Mouse (Mus musculus) gastrocnemius, adult 18-20 months (tissue): ENCODE data around the gene Vmn1r39. TPM values are rescaled to one million over a fixed set of nuclear protein-coding genes. Genes with fewer than 3 reads are reported as not detected.
A peak's percentile ranks its signal among the peaks of the same experiment; 100 is the strongest.
"Not testable (repeated sequence)": the region's sequence is repeated elsewhere in the genome, so short reads cannot be mapped to it uniquely, and the experiment has no call there.

Experiments
- DNase-seq: peaks from one replicate; pipeline ENCODE4 v3.0.0; 2021; ENCODE audit warnings: low spot score
- long read RNA-seq, 2 experiments: library from polyadenylated mRNA; stranded (forward); transcript quantifications; one replicate each; pipeline ENCODE4 v2.0.0; 2021
- total RNA-seq, 2 experiments: library from RNA; stranded (reverse); gene quantifications; 2 replicates each; pipeline ENCODE4 v1.2.3; 2021

Vmn1r39 gene
- not detected for total RNA-seq
- long read RNA-seq, experiment 1 = 0 reads
- long read RNA-seq, experiment 2 = 0 reads

DNA sequence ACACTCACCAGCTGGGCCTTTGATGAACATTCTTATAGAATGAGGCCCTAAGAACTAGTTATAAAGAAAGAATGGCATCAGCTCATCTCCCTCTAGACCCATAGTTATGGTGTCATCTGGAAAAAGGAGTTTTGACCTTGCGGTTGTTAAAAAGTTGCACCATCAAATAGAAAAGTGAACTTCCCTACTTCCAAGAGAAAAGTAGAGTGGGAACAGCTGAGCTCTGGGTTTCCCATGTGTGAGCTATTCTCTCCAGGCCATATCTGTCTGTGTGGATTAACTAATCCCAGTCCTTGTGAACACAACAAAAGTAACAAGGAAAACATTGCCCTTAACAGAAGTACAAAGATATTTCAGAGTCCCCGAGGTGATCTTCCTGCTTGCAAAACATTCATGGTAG lies at the start of gene Vmn1r39:
Gene Vmn1r39, minus strand, starts transcription at position 101 of the 400 bp plus-strand sequence.
- no peak for DNase-seq

DNA sequence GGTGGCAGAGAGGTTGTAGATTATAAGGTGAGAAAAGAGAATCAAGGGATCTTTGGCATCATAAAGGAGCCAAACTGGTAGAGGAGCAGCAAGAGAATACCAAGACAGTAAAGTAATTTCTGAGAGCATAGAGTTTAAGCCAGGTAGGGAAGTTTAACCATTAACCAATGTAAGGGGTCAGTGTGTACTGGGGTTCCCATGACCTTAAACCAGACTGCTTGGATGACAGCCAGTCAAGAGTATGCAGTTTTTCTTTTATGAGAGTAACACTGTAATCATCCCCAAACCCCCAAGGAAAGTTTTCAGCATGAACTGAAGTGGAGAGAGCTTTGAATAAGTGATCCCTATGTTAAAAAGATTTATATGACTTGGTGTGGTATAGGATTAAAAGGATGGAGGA lies 49.0 kb upstream of the Vmn1r39 start:
- no peak for DNase-seq

DNA sequence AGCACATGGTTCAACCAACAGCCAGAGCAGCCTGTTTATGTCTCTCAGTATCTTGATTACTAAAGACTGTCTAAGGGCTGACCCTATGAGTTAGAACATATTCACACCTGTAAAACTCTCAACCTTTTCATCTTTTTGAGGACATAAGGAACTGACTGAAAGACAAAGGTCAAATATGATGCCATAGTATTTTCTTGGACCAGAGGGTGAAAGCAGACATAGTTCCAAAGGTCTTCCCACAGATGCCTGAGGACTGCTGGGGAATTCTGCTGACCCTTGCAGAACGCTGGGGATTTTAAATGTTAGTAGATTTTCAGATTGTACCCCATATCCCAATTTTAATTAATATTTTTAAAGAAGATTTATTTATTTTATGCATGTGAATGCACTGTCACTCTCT lies 47.9 kb upstream of the Vmn1r39 start:
- no peak for DNase-seq

DNA sequence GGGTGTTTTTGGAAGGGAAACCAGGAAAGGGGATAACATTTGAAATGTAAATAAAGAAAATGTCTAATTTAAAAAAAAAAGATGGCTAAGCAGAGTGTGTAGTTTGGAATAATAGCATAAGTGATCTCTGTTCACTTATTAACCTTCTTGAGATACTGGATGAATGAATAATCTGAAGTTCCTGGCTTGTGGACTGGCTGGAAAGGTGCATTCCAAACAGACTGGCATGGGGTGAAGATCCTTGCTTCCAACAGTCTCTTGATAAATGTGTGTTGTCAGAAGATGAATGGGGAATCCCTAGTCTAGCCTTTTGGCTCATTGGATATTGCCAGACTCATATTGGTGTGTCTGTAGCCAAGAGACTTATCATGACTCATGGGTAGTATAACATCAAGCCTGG lies 45.8 kb upstream of the Vmn1r39 start:
- no peak for DNase-seq

DNA sequence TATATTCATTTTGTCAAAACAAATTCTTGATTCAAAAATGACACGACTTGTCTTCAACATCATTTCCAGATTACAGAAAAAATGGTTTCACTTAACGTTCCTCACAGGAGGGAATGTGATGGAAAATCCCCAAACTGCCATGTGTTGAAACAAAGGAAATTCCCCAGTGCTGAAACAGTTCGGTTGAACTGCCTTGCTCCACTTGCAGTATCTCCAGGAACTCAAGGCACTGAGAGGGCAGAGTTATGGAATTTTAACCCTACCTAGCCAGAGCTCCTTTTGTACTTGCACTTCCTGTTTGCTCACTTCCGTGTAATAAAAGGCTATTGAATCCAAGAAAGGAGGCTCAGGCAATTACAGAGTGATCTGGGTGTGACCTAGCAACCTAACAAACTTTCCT lies 38.5 kb upstream of the Vmn1r39 start:
- DNase-seq = no peak

DNA sequence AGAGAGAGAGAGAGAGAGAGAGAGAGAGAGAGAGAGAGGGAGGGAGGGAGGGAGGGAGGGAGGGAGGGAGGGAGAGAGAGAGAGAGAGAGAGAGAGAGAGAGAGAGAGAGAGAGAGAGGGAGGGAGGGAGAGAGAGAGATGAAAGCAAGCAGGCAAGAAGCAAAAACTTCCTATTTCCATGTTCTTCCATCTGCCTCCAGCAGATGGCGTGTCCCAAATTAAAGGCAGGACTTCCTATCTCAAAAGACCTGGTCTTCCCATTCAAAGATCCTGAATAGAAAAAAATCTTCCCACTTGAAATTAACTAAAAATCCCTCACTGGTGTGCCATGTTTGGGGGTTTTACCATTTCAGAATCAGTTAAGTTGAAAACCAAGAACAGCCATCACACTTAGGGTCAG lies 30.2 kb upstream of the Vmn1r39 start:
- peak; percentile 24 for DNase-seq

DNA sequence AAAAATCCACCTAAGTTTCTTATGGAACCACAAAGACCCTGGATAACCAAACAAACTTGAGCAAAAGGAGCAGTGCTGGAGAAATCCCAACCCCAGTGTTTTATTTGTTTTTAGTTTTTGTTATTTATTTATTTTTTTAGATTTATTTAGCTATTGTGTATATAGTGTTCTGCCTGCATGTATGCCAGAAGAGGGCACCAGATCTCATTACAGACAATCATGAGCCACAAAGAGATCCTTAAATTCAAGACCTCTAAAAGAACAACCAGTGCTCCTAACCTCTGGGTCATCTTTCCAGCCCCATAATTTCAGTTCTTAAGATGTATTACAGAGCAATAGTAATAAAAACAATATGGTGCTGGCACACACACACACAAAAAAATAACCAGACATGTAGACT lies 26.5 kb upstream of the Vmn1r39 start:
- no peak for DNase-seq

DNA sequence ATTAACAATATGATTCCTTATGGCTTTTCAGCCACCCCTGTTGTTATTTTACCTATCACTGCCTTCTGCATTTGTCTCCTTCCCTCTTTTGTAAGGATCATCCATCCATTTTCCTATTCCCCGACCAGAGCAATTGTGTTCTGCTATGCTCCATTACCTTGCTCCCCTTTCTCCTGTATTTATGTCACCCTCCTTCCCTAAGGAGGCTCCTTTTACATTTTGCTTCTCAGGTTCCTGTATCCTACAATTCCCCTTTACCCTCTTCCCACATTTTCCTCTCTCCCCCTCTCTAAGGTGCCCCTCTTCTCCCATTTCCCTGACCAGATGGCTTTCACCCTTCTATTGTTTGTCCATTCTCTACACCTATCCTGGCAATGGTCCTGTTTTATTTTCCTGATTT lies 4.1 kb downstream of the Vmn1r39 start:
- no peak for DNase-seq

DNA sequence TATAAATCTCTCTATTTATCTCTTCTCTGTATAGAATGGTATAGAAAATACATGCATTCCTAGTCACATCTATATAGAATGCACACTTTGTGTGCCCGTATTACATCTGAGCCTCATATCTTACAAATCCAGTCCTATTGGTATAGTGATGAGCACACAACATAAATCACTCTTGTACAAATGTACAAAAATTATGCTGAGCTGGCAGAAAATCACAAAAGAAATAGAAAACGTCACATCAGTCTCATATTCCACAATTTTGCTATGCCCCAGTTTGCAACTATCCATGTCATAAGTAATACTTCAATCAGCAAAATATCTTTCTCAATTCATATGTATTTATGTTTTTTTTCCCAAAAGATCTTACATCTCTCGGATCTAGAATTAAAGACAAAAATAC lies 4.7 kb downstream of the Vmn1r39 start:
- no peak for DNase-seq

DNA sequence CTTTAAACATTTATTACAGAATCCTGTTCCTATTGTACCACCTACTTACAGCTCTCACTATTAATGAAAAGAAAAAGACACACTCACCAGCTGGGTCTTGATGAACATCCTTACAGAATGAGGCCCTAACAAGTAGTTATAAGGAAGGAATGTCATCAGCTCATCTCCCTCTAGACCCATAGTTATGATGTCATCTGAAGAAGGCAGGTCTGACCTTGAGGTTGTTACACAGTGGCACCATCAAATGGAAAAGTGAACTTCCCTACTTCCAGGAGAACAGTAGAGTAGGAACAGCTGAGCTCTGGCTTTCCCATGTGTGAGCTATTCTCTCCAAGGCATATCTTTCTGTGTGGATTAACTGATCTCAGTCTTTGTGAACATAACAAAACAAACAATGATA lies 27.9 kb downstream of the Vmn1r39 start, which contains the start of gene Vmn1r38:
Gene Vmn1r38, minus strand, starts transcription at position 101 of the 400 bp plus-strand sequence.
- DNase-seq = not testable (repeated sequence)

Other genes with a start within 250 kb of the Vmn1r39 start
- gene Vmn1r33, start 192.3 kb downstream of the Vmn1r39 start, total RNA-seq = not detected
- not detected for gene Vmn1r34, start 166.7 kb downstream of the Vmn1r39 start, total RNA-seq
- gene Vmn1r35, start 124.7 kb downstream of the Vmn1r39 start, total RNA-seq = not detected
- not detected for gene Vmn1r36, start 91.4 kb downstream of the Vmn1r39 start, total RNA-seq
- not detected for gene Vmn1r37, start 81.2 kb downstream of the Vmn1r39 start, total RNA-seq
- gene Vmn1r38, start 28.0 kb downstream of the Vmn1r39 start, total RNA-seq = not detected
- 10 to 100 TPM; 31.1 to 31.6 TPM for gene Gng12, start 85.8 kb upstream of the Vmn1r39 start, total RNA-seq
- gene Gadd45a, start 226.8 kb upstream of the Vmn1r39 start, total RNA-seq = 10 to 100 TPM; 25.4 to 43.2 TPM